Mouse (Mus musculus) midbrain, embryonic 14.5 days (tissue): ENCODE measurements around the gene Fastkd5. TPM values are rescaled to one million over a fixed set of nuclear protein-coding genes. Genes with fewer than 3 reads are reported as not detected.

ENCODE experiments used
- ATAC-seq: fragments of 200-750 bp; cut with Nextera tagmentation; 2 replicates; pipeline ENCODE4 v1.8.0; 2017; ENCODE audit warnings: moderate number of reproducible peaks, moderate library complexity; ENCODE audit not compliant: low FRiP score, low TSS enrichment
- DNase-seq: peaks from one replicate; pipeline ENCODE4 v3.0.0-alpha.2; 2015
- H3K27ac ChIP-seq: fragments of 300-500 bp; sonication (generic); replicated peaks from 2 replicates; pipeline ENCODE4 v1.5.1; 2014; ENCODE audit warnings: mild to moderate bottlenecking, low read depth, low read length, moderate library complexity
- H3K27me3 ChIP-seq: fragments of 300-500 bp; sonication (generic); 2 replicates; pipeline ENCODE4 v1.6.1; 2014; ENCODE audit warnings: low read length, control low read depth, mixed read lengths; ENCODE audit not compliant: control insufficient read depth, insufficient read depth
- H3K36me3 ChIP-seq: fragments of 300-500 bp; sonication (generic); 2 replicates; pipeline ENCODE4 v1.6.1; 2014; ENCODE audit warnings: low read length, control low read depth; ENCODE audit not compliant: control insufficient read depth, insufficient read depth
- H3K4me1 ChIP-seq: fragments of 300-500 bp; sonication (generic); 2 replicates; pipeline ENCODE4 v1.6.1; 2014; ENCODE audit warnings: mild to moderate bottlenecking, antibody characterized with exemption, low read length, control low read depth; ENCODE audit not compliant: control insufficient read depth, insufficient read depth
- H3K4me2 ChIP-seq: fragments of 300-500 bp; sonication (generic); 2 replicates; pipeline ENCODE4 v1.6.1; 2014; ENCODE audit warnings: mild to moderate bottlenecking, low read length, moderate library complexity
- H3K4me3 ChIP-seq: fragments of 300-500 bp; sonication (generic); replicated peaks from 2 replicates; pipeline ENCODE4 v1.5.1; 2014; ENCODE audit warnings: low read depth, low read length
- H3K9ac ChIP-seq: fragments of 300-500 bp; sonication (generic); replicated peaks from 2 replicates; pipeline ENCODE4 v1.6.1; 2014; ENCODE audit warnings: mild to moderate bottlenecking, low read length, moderate library complexity
- H3K9me3 ChIP-seq: fragments of 300-500 bp; sonication (generic); 2 replicates; pipeline ENCODE4 v1.6.1; 2016; ENCODE audit warnings: low read length, control low read depth, mixed read lengths; ENCODE audit not compliant: control insufficient read depth
- WGBS: fragments of 180-500 bp; shearing (Covaris S2); extraction: QIAGEN DNeasy Blood & Tissue Kit; methylation state at CpG from one replicate; pipeline ENCODE4 v1.1.7; 2014; 5-methylcytosine and 5-hydroxymethylcytosine counted together
- polyA plus RNA-seq: library from polyadenylated mRNA; unstranded; fragments of >200 nt; fragmentation: Nextera tagmentation; extraction: Ambion mirVana; gene quantifications from 2 replicates; pipeline ENCODE4 v1.2.1, GENCODE M21; 2014

Gene Fastkd5
- polyA plus RNA-seq, 1 experiment from 2014 or later, result 13.8 TPM

DNA sequence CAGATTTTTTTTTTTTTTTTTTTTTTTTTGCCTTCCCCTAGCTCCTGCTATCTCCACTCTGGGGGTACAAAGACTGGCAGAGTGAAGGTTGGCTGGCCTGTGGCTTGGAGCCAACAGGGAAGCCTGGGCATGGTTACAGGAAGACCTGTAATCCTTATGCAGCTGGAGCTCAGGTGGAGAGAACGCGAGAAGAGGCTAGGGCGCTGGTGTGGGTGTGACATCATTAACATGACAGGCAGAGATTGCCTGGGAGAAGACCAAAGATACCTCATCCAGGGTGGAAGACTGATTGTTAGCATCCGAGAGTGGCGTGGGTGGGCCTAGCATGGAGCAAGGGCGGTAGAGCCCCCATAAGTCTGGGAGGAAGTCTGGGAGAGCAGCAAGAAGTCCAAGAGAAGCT lies 9.4 kb upstream of the Fastkd5 start:
- Histone ChIP-seq H3K4me2 (no peak overlapping the region), H3K4me1 (peaks cover 10% of the 10 kb centered on the region; the same call in 1 of the 2 replicates), H3K36me3 (peaks cover 9% of the 10 kb centered on the region; the same call in 1 of the 2 replicates), H3K27ac (no peak overlapping the region), H3K9ac (no peak overlapping the region), H3K4me3 (no peak overlapping the region), H3K27me3 (peaks cover 47% of the 10 kb centered on the region), H3K9me3 (no peaks in the 10 kb centered on the region)
- 78% methylated on average over 6 of the region's 6 CpGs for WGBS
- ATAC-seq (no peak), DNase-seq (no peak)

DNA sequence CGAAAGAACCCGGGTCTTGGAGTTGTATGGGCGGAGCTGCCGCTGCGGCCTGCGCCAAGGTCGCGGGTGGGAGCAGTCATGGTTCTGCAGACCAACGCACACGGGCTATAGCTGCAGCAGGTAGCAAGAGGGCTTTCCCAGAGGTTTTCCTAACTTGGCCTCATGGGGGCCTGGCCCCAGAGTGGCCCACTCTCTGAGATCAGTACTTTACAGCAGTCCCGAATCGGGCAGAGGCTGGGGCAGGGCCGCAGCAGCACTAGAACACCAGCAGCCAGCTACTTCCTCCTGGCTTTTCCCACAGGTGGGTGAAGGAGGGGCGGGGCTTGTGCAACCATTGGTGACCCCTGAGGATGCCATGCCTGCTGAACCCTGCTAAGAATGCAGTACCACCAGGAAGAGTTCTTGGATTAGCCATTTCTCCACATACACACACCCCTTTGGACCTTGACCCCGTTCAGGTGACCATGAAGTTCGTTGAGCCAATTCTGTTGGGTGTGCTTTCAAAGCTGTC lies 8.3 kb upstream of the Fastkd5 start:
- Histone ChIP-seq H3K4me3 (no peak overlapping the region), H3K4me2 (no peak overlapping the region), H3K27ac (no peak overlapping the region), H3K36me3 (peaks cover 9% of the 10 kb centered on the region; the same call in 1 of the 2 replicates), H3K4me1 (peaks cover 11% of the 10 kb centered on the region; the same call in 1 of the 2 replicates), H3K9ac (no peak overlapping the region), H3K27me3 (peaks cover 55% of the 10 kb centered on the region), H3K9me3 (no peaks in the 10 kb centered on the region)
- DNase-seq (no peak), ATAC-seq (no peak)
- 37% methylated on average over 16 of the region's 16 CpGs for WGBS

DNA sequence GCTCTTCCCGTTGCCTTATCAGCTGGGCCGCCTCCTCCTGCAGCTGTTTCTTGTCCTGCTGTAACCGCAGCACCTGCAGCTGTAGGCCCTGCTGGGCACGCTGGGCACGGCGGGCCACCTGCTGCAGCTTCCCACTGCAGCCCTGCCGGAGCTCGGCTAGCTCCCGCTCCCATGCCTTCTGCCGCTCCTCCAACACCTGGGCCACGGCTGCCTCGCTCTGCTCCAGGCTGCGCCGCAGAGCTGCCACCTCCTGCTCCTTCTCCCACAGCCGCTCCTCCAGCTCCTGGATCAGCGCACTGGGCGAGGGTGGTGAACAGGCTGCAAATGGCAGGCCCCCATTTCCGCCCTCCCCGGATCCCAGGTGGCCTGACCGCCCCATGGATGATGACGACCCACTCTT lies 6.0 kb upstream of the Fastkd5 start:
- peaks cover 9% of the 10 kb centered on the region; the same call in 1 of the 2 replicates for H3K36me3 ChIP-seq
- no peaks in the 10 kb centered on the region for H3K9me3 ChIP-seq
- whole genome bisulfite sequencing, result 20% methylated on average over 21 of the region's 21 CpGs
- H3K27me3 ChIP-seq, result peaks cover 55% of the 10 kb centered on the region
- peak; percentile 8 for DNase-seq
- peak overlapping the region; percentile 50; the same call in 1 of the 2 replicates for H3K4me2 ChIP-seq
- H3K9ac ChIP-seq, result no peak overlapping the region
- H3K4me1 ChIP-seq, result peaks cover 5% of the 10 kb centered on the region; the same call in 1 of the 2 replicates
- H3K4me3 ChIP-seq, result no peak overlapping the region
- no peak overlapping the region for H3K27ac ChIP-seq
- ATAC-seq, result no peak

DNA sequence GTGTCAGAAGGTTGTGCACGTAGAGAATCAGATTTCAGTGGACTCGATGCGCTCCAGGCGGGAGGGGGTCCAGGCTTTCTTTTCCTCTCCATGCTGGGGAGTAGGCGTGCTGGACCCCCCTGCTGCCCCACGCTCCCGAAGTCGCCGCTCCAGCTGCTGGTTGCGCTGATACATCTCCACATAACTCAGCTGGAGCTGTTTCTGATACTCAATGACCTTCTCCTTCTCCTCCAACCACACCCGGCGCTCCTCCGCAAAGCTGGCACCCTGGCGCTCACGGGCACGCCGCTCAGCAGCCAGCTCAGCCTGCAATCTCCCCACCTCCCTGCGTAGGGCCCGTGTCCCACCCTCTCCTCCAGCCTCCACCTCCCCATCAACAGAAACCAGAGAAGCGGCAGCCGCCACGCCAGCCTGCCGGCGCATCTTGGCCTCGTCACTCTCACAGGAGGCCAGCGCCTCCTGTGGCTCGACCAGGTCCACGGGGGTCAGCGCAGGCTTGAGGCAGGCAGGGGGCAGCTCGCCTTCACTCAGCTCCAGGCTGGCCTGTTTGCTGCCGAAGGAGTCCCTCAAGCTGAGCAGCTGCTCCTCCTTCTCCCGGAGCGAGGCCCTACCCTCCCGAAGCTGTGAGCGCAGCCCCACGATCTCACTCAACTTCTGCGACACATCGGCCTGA lies 5.0 kb upstream of the Fastkd5 start:
- ATAC-seq (peak; percentile 31; the same call in 1 of the 2 replicates), DNase-seq (peak; percentile 44)
- no peak overlapping the region for H3K27ac ChIP-seq
- H3K9ac ChIP-seq, result peak overlapping the region; percentile 43; the same call in 1 of the 2 replicates
- H3K27me3 ChIP-seq, result peaks cover 50% of the 10 kb centered on the region
- 4% methylated on average over 38 of the region's 38 CpGs for WGBS
- peaks cover 9% of the 10 kb centered on the region; the same call in 1 of the 2 replicates for H3K36me3 ChIP-seq
- no peaks in the 10 kb centered on the region for H3K9me3 ChIP-seq
- H3K4me3 ChIP-seq, result peak overlapping the region; percentile 20
- H3K4me1 ChIP-seq, result peaks cover 5% of the 10 kb centered on the region; the same call in 1 of the 2 replicates
- peak overlapping the region; percentile 50 for H3K4me2 ChIP-seq

DNA sequence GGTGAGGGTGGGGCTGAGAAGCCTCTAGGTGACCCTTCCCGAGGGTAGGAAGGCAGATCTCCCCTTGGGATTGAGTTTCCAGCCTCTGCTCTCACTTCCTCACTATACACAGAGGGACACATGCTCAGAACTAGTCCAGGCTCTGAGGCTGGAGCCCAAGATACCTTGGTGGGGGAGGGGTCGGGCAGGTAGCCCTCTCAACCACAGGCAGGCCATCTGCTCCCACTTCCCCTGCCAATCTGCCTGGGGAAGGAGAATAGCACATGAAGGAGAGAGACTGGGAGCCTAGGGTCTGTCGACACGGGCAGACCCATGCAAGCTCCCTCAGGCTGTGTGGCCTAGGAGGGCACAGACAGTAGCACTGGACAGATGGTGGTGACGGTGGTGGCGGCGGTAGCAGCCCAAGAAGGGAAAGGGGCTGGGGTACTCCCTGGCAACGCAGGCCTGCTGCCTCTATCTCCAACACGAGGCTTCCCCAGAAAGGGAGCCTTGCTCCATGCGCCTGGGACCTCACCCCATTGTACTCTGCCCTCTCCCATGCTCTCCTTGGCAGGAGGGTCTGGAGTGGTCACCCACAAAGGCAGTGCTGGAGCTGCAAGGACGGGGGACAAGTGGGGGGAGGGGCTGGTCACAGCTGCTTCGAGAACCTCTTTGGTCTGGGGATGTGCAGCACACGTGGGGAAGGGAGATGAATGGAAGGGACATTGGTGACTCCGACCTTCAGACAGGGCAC lies 4.3 kb upstream of the Fastkd5 start:
- H3K4me3 ChIP-seq, result no peak overlapping the region
- H3K9ac ChIP-seq, result peak overlapping the region; percentile 43; the same call in 1 of the 2 replicates
- no peak for DNase-seq
- WGBS, result 12% methylated on average over 14 of the region's 14 CpGs
- H3K4me1 ChIP-seq, result peaks cover 6% of the 10 kb centered on the region; the same call in 1 of the 2 replicates
- no peak overlapping the region for H3K27ac ChIP-seq
- H3K36me3 ChIP-seq, result peaks cover 9% of the 10 kb centered on the region; the same call in 1 of the 2 replicates
- no peak for ATAC-seq
- H3K9me3 ChIP-seq, result no peaks in the 10 kb centered on the region
- H3K4me2 ChIP-seq, result peak overlapping the region; percentile 50
- H3K27me3 ChIP-seq, result peaks cover 50% of the 10 kb centered on the region

DNA sequence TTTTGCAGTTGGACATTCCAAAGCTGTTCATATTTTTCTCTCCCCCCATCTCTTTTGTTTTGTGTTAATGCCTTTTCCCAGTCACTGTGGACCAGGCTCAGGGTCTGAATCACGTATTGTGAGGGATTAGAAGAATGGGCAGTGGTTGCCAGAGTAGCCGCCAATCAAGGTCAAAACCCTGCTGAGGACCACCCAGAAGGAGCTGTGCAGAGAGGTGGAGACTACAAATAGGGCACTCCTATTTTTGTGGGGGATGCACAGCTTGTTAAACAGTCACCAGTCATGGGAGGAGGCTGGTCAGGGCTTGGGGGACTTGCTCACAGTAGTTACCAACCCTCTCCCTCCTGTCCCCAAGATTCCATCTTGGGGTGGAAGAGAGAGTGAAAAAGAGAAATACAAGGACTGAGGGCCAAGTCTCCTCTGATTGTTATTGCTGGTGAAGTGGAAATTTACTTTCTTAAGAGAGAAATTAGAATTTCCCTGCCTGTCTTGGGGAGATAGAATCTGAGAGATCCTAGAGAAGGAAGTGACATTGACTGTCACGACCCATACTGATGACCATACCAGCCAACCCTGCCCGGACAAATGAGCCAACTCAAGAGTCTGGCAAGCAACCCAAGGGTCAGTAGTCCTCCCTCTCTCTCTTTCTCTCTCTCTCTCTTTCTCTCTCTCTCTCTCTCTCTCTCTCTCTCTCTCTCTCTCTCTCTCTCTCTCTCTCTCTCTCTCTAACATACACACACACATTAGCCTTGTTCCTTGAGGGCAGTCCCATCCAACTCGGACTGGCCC lies 3.3 kb upstream of the Fastkd5 start:
- Histone ChIP-seq H3K4me2 (no peak overlapping the region), H3K9ac (no peak overlapping the region), H3K36me3 (peaks cover 9% of the 10 kb centered on the region; the same call in 1 of the 2 replicates), H3K9me3 (no peaks in the 10 kb centered on the region), H3K4me3 (no peak overlapping the region), H3K27me3 (peaks cover 45% of the 10 kb centered on the region), H3K4me1 (peaks cover 12% of the 10 kb centered on the region), H3K27ac (no peak overlapping the region)
- DNase-seq, result peak; percentile 15
- no peak for ATAC-seq
- WGBS, result 43% methylated on average over 5 of the region's 5 CpGs

DNA sequence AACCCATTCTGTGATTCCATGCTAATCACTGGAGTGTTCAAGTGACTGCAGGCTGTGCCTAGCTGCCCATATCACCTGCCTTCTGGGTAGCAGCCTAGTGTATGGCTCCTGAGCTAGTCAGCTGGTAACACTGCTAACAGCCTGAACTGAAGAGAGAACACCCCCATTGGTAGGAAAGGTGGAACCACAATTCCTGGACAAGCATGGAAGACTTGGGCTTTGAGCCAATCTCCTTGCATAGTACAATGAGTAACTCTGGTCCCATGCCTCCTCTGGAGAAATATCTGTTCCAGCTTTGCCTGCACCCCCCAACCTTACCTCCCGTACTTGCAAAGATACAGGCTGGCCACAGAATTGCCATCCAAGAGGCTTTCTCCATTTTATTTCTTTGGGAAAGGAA lies 2.6 kb upstream of the Fastkd5 start:
- Histone ChIP-seq H3K27me3 (peaks cover 40% of the 10 kb centered on the region), H3K4me3 (no peak overlapping the region), H3K9me3 (no peaks in the 10 kb centered on the region), H3K36me3 (peaks cover 12% of the 10 kb centered on the region), H3K9ac (no peak overlapping the region), H3K27ac (no peak overlapping the region), H3K4me2 (no peak overlapping the region), H3K4me1 (peaks cover 12% of the 10 kb centered on the region)
- 44% methylated on average over 1 of the region's 1 CpGs for WGBS
- ATAC-seq (no peak), DNase-seq (peak; percentile 25)
